Mouse (Mus musculus): ENCODE results near the gene Fkbp3. TPM values are rescaled to one million over a fixed set of nuclear protein-coding genes. Genes with fewer than 3 reads are reported as not detected.

Gene Fkbp3
- polyA plus RNA-seq, 1 experiment from 2014 or later = 332 TPM

- peak; percentile 94 for DNase-seq (ENCODE audit: low spot score)
These were observed 37.5 kb downstream of the Fkbp3 start, which contains the start of gene Prpf39 for GRCm38 (mm10) chr12:65036190-65036870. TSS of gene Prpf39 (plus strand) at chr12:65036333.

- no peak for DNase-seq (ENCODE audit: low spot score)
These were observed 38.0 kb downstream of the Fkbp3 start for GRCm38 (mm10) chr12:65035839-65036189.

- no peak for DNase-seq (ENCODE audit: low spot score)
These were observed 51.0 kb downstream of the Fkbp3 start for GRCm38 (mm10) chr12:65022842-65023241.

Other genes starting within 250 kb of the Fkbp3 start
- gene Gm527, start 156.1 kb downstream of the Fkbp3 start, polyA plus RNA-seq (2015; fragmentation: Nextera tagmentation; extraction: Ambion mirVana) = 2.0 and 2.8 TPM in 2 replicates
- gene Klhl28, start 108.5 kb downstream of the Fkbp3 start, polyA plus RNA-seq (2015; fragmentation: Nextera tagmentation; extraction: Ambion mirVana) = 16.7 and 18.2 TPM in 2 replicates
- gene Togaram1, start 108.2 kb downstream of the Fkbp3 start, polyA plus RNA-seq (2015; fragmentation: Nextera tagmentation; extraction: Ambion mirVana) = 19.4 and 20.2 TPM in 2 replicates
- 45.2 and 49.2 TPM in 2 replicates for gene Prpf39, start 37.7 kb downstream of the Fkbp3 start, polyA plus RNA-seq (2015; fragmentation: Nextera tagmentation; extraction: Ambion mirVana)
- 8.0 and 9.1 TPM in 2 replicates for gene Fancm, start 1.6 kb upstream of the Fkbp3 start, polyA plus RNA-seq (2015; fragmentation: Nextera tagmentation; extraction: Ambion mirVana)
- 62.3 and 66.8 TPM in 2 replicates for gene Mis18bp1, start 98.6 kb upstream of the Fkbp3 start, polyA plus RNA-seq (2015; fragmentation: Nextera tagmentation; extraction: Ambion mirVana)
- gene Wdr20rt, start 151.5 kb upstream of the Fkbp3 start, polyA plus RNA-seq (2015; fragmentation: Nextera tagmentation; extraction: Ambion mirVana) = not detected in 2 replicates